Mouse (Mus musculus): ENCODE results near the gene Gtf3c1. TPM values are rescaled to one million over a fixed set of nuclear protein-coding genes. Genes with fewer than 3 reads are reported as not detected.
"Not testable (repeated sequence)": the region's sequence is repeated elsewhere in the genome, so short reads cannot be mapped to it uniquely, and the experiment has no call there.

The Gtf3c1 gene
- total RNA-seq (2021), result 10 to 100 TPM; 51.1 to 67.4 TPM
- long read RNA-seq, experiment 1, full-length matches to known transcripts, result 2 of 9 reads
- long read RNA-seq, experiment 1, partial matches to known transcripts, result 5 of 9 reads
- long read RNA-seq, experiment 1, other reads (novel, unspliced or antisense), result 2 of 9 reads
- long read RNA-seq, experiment 2, full-length matches to known transcripts, result 3 of 14 reads
- long read RNA-seq, experiment 2, partial matches to known transcripts, result 11 of 14 reads
- long read RNA-seq, experiment 2, other reads (novel, unspliced or antisense), result 0 of 14 reads

DNA sequence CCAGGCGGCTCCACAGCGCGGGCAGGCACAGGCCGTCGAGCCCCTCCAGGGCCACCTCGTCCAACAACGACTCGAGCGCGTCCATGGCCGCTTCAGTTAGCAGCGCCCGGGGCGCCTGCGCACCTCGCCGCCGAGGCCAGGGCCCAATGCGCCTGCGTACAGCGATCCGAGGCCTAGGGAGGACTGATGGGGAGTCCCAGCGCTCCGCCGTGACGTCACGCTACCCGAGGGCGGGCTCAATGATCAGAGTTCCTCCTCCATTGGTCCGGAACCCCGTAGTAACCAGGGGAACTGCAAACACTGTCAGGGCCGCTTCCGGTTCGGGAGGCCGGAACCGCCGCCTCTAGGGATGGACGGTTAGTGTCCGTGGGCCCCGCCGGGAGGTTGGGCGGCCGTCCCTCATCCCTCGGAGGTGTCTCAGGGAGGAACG, at the start of gene Gtf3c1, which contains the start of gene D430042O09Rik:
Gene Gtf3c1 (minus strand): TSS at position 188 of the 430 bp plus-strand sequence.
Gene D430042O09Rik (plus strand): TSS at position 296 of the 430 bp plus-strand sequence.
- peak; percentile 99 to 100 for DNase-seq (ENCODE audit: low spot score in 2 of 2)

DNA sequence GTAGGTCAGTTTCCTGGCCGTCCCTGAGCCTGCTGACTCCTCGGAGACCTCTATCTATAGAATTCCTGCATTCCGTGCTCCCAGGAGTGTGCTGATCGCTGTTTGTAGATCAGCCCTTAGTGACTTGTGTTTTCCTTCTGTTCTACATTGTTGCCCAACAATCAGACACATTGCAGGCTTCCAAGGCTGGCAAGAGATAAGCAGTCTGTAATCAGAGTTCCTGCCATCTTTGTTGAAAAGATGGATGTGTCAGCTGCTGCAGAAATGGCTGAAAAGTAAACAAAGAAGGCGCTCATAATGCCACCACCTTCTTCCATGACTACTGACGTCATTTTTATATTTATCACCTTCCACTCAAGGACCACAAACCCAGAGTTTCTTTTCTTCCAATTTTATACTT, 49.2 kb upstream of the Gtf3c1 start:
- DNase-seq (ENCODE audit: low spot score in 2 of 2), result no peak

DNA sequence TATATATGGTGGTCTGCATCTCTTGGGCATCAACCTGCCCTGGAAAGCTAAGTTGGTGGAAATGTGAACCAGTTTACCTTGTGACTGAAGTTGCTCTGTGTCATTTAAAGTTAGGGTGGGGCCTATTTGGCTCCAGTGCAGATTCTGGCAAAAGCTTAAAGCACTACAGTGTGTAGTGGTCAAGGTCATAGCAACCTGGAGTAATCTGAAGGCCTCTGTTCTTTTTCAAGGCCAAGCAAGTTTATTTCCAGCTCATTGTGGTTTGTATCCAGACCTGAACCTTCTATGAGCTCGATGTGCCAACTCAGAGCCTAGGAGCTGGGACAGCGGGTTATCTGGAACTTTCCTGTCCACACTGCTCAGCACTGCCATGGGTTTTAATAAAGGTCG, 45.7 kb upstream of the Gtf3c1 start:
- no peak for DNase-seq (ENCODE audit: low spot score in 2 of 2)

DNA sequence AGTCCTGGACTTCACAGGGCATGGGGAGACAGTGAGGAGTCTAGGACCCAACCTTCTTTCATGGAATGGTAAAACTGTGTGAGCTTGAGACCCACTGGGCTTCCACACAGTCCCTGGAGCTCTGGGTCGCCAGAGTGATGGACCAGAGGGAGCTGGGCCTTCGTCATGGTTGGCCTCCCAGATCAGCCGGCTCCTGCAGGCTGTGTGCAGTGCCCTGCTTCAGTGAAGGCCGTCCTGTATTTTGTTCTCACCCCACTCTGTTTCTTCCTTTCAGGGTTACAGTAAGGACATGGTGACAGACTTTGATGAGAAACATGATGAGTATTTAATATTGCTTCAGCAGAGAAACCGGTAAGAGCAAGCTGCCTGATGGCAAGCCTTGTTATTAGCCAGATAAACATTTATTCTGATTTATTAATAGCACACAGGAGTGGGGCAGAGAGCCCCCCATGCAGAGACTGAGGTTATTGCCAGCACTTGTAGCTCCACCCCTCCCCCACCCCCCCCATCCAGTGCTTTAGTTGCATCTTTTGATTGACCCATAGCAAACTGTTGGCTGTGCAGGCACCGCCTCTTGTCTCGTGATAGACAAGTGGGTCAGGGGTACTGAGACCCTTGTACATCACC, 45.2 kb upstream of the Gtf3c1 start:
- peak in 1 of 2 experiments; percentile 19 for DNase-seq (ENCODE audit: low spot score in 2 of 2)

DNA sequence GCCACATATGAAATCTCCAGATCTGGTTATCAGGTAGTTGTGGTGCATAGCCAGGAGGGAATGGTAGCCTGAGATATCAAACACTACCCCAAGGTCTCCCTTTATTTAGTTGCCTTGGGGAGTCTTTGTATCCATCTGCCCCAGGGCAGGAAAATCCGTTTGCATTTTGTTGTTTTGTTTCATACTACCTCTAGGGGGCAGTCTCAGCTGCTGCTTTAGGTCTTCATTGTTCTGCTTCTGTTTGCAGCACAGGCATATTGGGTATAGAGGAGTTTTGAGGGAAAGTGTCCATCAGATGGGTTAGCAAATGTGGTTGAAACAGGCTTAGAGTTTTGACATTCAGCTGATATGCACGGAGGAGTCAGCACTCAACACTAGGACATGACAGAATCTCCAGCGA, 40.6 kb upstream of the Gtf3c1 start:
- no peak for DNase-seq (ENCODE audit: low spot score in 2 of 2)

DNA sequence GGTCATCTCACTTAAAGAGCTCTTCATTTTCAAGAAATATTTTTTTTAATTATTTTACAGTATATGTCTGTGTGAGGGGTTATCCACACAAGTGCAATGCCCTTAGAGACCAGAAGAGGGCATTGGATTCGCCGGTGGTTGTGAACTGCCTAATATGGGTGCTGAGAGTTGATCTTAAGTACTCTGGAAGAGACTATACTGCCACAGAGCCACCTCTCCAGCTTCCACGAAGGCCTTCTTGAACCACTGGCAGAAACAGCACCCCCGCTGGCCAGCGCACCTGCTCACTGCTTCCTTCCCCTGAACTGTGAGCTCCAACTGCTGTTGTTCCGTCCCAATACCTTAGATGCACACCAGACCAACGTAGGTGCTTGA, 39.7 kb upstream of the Gtf3c1 start:
- DNase-seq (ENCODE audit: low spot score in 2 of 2), result no peak

DNA sequence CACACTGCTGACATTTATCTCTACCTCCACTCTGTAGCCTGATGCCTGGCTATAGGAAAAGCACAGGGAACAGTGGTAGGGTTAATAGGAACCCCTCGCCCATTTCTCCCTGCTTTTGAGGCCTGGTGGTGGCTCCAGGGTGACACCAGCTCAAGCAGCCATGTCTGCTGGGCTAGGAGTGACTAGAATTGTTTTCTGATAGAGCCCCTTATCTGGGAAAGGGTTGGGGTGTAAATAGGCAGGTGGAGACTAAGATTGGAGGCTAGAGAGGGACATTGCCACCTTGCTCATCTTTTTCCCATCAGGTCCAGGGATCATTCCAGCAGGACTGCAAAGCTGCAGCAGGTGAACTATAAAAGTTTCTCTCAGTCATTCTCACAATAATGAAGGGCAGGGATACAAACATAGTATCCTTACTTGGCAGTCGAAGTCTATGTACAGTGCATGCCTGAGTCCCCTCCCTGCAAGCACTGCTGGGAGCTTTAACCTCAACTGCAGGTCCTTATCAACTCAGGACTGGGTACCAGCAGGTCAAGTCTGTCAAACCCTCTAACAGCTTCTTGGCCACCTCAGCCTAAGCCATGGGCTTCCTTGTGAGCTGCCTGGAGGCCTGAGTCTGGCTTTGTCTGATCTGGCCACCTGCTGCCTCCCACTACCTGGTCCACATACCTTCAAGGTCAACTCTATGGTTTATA, 39.2 kb upstream of the Gtf3c1 start:
- DNase-seq (ENCODE audit: low spot score in 2 of 2), result no peak

DNA sequence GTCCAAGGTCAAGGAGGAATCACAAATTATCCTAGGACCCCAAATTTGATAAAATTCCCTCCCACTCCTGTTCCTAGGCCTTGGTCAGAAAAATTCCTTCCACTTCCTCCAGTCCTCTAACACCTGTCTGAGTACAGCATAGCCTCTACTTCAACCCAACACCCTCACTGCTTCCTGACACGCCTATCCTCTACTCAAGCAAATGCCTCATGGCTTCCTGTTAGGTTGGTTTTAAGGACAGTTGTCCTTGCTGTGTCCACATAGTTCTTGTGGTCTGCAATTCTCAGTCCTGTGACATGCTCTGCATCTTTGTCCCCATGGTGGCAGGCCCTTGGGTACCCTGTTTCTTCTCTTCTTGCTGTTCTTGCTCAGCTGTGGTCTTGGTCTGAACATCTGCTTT, 37.2 kb upstream of the Gtf3c1 start:
- no peak for DNase-seq (ENCODE audit: low spot score in 2 of 2)

DNA sequence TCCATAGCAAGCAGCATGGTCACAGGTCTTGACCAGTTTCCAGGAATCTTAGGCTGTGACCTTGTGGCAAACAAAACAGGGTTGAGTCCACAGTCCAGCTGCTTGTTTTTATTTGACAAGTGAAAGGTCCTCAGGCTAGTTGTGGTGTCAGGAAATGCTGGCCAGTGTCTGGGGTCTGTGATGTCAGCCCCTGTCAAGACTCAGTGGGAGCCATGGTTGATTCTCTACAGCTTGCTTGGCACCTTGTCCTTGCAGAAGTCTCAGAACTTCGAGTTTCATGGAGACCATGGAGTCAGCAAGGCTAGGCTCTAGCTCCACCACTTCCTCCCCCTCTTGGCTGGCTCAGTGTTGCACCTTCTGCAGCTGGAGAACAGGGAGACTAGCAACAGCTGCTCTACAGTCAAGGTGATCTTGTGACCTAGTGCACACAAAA, 33.7 kb upstream of the Gtf3c1 start:
- no peak for DNase-seq (ENCODE audit: low spot score in 2 of 2)

DNA sequence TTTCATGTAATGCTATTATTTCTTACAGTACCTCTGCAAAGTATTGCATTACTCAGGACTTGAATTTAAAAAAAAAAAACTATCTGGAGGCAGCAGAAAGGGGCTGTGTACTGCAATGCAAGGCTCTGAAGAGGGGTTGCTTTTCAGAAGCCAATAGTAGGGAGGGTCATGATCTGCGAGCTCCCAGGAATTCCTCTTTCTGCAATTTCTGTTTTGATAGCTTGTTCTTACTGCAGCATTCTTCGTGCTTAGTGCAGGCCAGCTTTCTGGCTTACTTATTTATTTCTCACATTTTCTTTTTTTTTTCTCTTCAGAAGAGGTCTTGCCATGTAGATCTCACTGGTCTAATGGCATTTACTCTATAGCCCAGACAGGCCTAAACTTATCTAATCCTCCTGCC, 32.9 kb upstream of the Gtf3c1 start:
- DNase-seq (ENCODE audit: low spot score in 2 of 2), result no peak

DNA sequence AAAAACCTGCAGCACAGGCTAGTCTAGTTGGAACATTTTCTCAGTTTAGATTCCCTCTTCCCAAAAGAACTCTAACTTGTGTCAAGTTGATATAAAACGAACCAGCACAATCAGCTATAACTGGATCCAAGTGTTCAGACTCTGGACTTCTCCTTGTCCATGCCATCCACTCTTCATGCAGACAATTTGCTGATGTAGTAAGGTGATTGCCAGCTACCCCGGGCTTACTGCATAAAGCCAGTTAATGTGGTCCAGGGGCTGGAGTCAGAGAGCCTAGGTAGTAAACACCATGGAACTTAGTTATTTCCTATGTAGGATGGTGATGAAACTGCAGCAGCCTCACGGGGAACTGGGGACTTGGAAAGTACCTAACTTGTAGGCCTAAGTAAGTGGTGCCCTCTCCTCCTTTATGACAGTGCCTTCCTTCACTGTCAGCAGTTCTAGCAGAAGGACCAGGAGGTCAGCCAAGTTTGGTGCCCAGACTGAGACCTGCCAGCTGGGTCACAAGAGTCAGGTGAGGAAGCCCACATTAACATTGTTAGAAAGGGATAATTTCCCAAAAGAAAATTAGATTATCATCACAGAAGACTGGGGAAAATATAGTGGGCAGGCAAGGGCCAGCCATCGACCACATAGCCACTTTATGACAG, 28.9 kb upstream of the Gtf3c1 start:
- no peak for DNase-seq (ENCODE audit: low spot score in 2 of 2)

DNA sequence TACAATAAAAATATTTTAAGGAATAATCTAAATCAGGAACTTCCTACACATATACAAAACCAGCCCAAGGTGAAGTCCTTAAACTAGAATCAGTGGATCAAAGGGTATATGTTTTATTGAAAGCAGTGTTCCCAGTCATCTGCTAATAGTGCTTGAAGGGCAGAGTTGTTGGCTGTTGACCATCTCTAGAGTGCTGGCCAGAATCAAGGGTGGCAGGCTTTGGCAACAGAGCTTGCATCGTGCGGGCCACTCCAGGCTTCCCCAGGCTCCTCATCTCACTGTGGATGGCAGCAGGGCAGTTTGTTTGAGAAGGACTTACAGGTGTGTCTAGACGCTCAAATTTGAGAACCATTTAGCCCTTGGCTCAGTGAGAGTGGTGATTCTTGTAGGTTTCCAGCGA, 26.2 kb upstream of the Gtf3c1 start:
- no peak for DNase-seq (ENCODE audit: low spot score in 2 of 2)

DNA sequence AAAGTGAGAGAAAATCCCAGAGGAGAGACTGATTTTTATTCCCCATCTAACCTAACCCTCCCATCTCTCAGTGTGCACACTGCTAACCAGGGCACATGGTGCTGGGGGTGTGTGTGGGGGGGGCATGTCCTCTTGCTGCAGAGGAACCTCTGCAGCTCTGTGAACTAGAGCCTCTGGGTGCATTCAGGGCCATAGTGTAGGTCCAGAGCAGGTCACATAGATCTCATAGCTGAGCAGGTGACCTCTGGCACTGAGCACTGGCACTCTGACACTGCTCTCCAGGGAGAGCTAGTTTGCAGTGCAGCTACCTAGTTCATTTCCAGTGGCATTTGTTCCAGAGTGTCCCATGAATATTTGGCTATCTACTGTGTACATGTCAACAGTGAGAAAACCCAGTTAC, 24.1 kb upstream of the Gtf3c1 start:
- no peak for DNase-seq (ENCODE audit: low spot score in 2 of 2)

DNA sequence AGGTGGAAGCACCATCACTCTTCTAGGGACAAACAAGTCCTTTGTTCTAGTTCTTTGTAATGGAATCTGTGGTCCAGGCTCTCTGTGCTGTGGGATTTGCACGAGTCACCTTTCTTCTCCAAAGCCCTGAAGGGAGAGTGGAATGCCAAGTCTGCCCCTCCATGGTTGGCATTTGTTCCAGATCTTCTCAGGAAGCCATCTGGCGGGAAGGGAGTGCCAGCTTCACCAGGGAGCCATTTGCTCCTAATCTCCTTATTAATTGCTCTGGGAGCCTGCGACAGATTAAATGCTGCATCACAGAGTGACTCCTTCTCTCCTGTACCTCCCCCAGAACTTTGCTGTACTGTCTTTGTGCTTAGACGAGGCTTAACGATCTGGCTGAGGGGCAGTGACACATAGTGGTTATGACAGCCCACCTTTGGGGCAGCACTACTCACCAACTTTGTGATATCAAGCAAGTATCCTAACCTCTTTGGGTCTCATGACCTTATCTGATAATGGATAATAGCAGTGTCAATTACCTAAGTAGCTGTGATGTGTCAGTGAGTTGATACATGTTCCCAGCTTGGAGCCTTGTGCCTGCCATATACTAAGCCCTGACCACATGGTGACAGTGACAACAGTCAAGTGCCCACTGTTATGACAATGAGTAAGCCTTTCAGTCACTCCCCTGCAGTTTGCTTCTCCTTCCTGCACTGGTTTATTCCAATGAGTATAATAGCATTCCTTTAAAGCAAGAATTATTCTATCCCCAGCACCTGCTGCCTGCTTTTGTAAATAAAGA, 15.8 kb upstream of the Gtf3c1 start:
- no peak for DNase-seq (ENCODE audit: low spot score in 2 of 2)

DNA sequence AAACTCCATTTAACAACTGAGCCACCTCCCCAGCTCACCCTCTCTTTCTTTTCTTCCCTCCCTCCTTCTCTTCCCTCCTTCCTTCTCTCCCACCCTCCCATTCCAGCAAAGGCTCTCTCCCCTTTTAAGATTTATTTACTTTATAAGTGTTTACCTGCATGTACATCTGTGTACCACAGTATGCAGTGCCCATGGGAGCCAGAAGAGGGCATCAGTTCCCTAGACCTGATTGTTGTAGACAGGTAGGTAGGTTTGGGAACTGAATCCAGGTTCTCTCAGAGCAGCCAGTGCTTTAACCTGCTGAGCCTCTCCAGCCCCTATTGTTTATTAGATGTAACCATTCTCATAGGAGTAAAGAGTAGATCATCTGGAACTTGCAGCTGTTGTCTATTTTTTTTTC, 14.5 kb upstream of the Gtf3c1 start:
- DNase-seq (ENCODE audit: low spot score in 2 of 2), result no peak

DNA sequence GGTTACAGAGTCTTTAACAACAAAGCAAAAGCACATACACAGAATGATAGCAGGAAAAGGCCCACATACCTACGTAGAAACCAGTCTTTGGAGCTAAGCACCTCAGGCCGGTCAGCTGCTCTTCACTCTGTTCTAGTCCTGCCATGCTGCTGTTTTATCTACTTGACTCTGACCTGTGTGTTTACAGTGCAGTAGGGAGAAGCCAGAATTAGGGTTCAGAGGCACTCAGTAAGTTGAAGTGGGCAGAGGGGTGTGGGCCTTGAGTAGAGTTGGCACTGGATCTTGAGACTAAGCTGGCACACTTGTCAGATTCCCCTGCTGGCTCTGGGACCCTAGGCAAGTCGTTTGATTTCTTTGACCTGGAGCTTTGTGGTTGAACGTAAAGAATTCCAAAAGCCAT, 13.5 kb upstream of the Gtf3c1 start:
- DNase-seq (ENCODE audit: low spot score in 2 of 2), result no peak

DNA sequence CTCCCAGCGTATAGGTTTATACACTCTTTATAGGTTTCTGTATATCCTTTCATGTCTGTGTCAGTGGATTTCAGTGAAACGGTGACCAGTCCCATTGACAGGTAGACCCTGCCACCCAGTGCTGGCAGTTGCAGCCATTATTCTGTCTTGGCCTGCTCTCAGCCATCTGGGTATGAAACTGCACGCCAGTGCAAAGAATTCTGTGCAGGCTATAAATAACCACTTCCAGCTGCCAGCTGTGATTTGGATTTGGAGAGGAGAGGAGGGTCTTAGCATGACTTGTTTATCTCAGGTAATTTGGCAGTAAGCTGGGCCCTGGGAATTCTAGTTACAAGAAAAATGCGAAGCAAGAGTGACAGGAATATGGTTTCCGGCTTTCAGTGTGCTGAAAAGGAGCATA, 12.8 kb upstream of the Gtf3c1 start:
- no peak for DNase-seq (ENCODE audit: low spot score in 2 of 2)

DNA sequence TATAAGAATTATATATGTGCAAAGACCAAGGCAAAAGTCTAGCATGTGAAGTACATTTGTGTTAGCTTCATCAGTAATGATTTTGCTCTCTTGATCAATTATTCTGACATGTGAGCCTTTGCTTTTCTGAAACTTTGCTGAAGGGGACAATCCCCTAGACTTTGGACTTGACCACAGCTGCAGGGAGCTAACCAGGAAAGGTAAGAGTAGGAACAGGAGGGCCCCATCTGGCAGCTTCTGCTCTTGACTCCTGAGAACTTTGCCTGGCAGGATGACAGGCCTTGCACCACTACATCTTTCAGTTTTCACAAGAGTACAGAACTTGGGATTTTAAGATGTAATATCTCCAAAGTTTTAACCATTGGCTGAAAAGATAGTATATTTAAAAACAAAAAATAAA, 10.0 kb upstream of the Gtf3c1 start:
- no peak for DNase-seq (ENCODE audit: low spot score in 2 of 2)

DNA sequence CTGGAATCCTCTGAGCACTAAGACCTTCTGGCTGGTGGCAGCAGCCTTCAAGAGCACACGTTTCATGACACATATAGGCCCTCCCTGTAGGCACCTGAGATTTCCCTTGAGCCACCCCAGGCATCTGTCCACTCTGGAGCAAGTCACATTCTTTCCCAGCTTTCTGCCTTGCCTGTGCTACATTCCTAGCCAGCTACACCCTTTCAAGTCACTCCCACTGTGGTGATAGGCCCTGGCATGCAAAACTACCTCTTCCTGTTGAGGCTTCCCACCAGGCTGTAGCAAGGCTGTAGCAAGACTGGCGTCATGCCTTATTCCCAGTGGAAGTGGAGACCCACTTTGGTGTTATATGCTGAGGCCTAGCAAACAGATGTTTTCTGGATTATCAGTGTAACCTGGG, 9.1 kb upstream of the Gtf3c1 start:
- DNase-seq (ENCODE audit: low spot score in 2 of 2), result no peak

DNA sequence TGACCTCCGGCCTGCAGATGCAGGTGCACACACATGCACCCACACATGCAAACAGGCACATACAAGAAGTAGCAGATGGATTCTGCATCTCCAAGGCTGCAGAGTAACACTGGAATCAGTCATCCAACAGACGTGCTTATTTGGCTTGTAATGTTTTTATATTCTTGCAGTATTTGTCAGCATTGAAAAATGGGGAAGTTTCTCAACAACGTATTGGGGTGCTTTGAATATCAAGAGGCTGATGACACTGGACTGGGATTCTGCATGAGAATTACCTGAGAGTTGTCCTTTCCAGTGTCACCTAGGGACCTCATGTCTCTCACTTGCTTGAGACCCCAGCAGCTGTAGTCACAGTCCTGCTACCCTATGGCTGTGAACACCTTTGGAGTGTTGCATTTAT, 7.2 kb upstream of the Gtf3c1 start:
- DNase-seq (ENCODE audit: low spot score in 2 of 2), result no peak

DNA sequence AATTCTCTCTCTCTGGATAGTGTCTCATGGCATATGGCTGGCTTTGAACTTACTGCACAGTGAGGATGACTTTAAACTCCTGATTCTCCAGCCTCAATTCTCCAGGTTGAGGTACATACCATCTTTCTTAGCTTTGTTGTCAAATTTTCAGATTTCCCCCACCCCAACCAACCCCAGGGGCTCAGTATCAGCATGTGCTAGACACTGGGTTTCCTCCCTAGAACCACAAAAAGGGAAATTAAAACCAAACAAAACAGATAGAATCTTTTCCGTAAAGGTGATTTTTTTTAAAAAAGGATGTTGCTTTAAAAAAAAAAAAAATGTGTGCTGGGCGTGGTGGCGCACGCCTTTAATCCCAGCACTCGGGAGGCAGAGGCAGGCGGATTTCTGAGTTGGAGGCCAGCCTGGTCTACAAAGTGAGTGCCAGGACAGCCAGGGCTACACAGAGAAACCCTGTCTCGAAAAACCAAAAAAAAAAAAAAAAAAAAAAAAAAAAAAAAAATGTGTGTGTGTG, 6.0 kb upstream of the Gtf3c1 start:
- not testable (repeated sequence) for DNase-seq (ENCODE audit: low spot score in 2 of 2)

Measured in adrenal gland, adult 18-20 months (tissue).